9 mouse cellular contexts compared by ENCODE assay signal in the genomic region with DNA sequence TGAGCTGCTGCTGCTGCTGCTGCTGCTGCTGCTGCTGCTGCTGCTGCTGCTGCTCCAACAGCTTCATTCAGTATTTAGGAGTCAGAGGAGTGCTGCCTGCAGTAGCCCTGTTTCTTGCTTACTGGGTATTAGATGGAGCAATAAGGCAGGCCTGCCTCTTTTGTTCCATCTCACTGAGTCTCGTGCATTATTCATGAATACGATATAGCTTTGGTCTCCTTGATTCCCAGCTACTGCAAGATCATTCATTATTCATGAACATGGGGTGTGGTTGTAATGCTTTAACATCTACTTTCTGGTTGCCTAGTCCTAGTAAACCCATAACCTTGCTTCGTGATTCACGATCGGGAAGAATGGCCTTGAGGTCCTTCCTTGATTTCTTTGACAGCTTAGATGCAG. TPM values are rescaled to one million over a fixed set of nuclear protein-coding genes. Genes with fewer than 3 reads are reported as not detected.
DNase-seq lines count a peak whose midpoint lies in the region; ATAC-seq and TF ChIP-seq lines count a peak whose summit lies in the region.
"Had no signal": no experiment of that assay in that cellular context is flagged by ENCODE, and none has a peak within 500 bp of the region (broad histone marks: within the 10 kb centered on the region; RNA-seq: fewer than 3 reads in every experiment).

No protein-coding gene starts in this region.

- no peak overlapping the region for H3K4me2 ChIP-seq in limb, embryonic 13.5 days (replicated peaks)

- TF ChIP-seq CTCF in testis, adult 2 months (IDR thresholded peaks at IDR 0.05; ENCODE audit: control insufficient read depth, insufficient read depth, insufficient replicate concordance, low read depth, low read length), result no peak

- 27% methylated on average over 5 of the region's 5 CpGs for WGBS in limb, embryonic 13.5 days

- H3K9ac ChIP-seq in limb, embryonic 13.5 days, result no peak overlapping the region

- H3K36me3 ChIP-seq in testis, adult 2 months (ENCODE audit: control insufficient read depth, insufficient read depth, low read length), result no peaks in the 10 kb centered on the region
- H3K36me3 ChIP-seq in limb, embryonic 13.5 days, result peaks cover 6% of the 10 kb centered on the region; the same call in 1 of the 2 replicates

- no peak overlapping the region for H3K27ac ChIP-seq in testis, adult 2 months (ENCODE audit: control insufficient read depth, insufficient read depth, low read depth, low read length)
- H3K27ac ChIP-seq in limb, embryonic 13.5 days, result no peak overlapping the region

- H3K4me3 ChIP-seq in testis, adult 2 months (ENCODE audit: control insufficient read depth, low read depth, low read length), result peak overlapping the region; percentile 95
- H3K4me3 ChIP-seq in limb, embryonic 13.5 days, result peak overlapping the region; percentile 60; the same call in 1 of the 2 replicates

- no peaks in the 10 kb centered on the region; the same call in 1 of the 2 replicates for H3K4me1 ChIP-seq in testis, adult 2 months (ENCODE audit: control insufficient read depth, insufficient read depth, low read length)
- peaks cover 11% of the 10 kb centered on the region for H3K4me1 ChIP-seq in limb, embryonic 13.5 days

- H3K9me3 ChIP-seq in limb, embryonic 13.5 days, result no peaks in the 10 kb centered on the region
- H3K9me3 ChIP-seq: limb, embryonic 12.5 days had no signal

- no peaks in the 10 kb centered on the region for H3K27me3 ChIP-seq in testis, adult 2 months (ENCODE audit: control insufficient read depth, insufficient read depth, low read length)
- H3K27me3 ChIP-seq in limb, embryonic 13.5 days, result no peaks in the 10 kb centered on the region
- H3K27me3 ChIP-seq: limb, embryonic 12.5 days had no signal

- DNase-seq in frontal cortex, postnatal 36 days (ENCODE audit: low spot score in 2 of 2), result no peak
- DNase-seq in testis, postnatal 14 days (ENCODE audit: low spot score), result no peak
- DNase-seq in urinary bladder, postnatal 4 days (ENCODE audit: low spot score in 2 of 2), result no peak
- no peak for DNase-seq in thymus, adult 18-20 months
- no peak for DNase-seq in cerebellum, adult 8-10 months

- no peak for TF ChIP-seq POLR2A in testis, adult 2 months (IDR thresholded peaks at IDR 0.05; ENCODE audit: control insufficient read depth, low read depth, low read length)

- peak; percentile 60 for ATAC-seq in frontal cortex, adult (ENCODE audit: low TSS enrichment)
- no peak for ATAC-seq in limb, embryonic 13.5 days (ENCODE audit: low FRiP score, low read depth)

RNA-seq across cellular contexts. Expression of a gene that starts 4.2 kb away (rescaled TPM):
- polyA plus RNA-seq in testis, adult 2 months (2012; rRNA removed), result 122 and 144 TPM in 2 replicates
- polyA plus RNA-seq in limb, embryonic 13.5 days (2015; fragmentation: Nextera tagmentation; extraction: Ambion mirVana), result 206 and 220 TPM in 2 replicates

RNA-seq across cellular contexts. Expression of a gene that starts 25.4 kb away (rescaled TPM):
- polyA plus RNA-seq in testis, adult 2 months (2012; rRNA removed), result 135 and 145 TPM in 2 replicates
- 111 and 116 TPM in 2 replicates for polyA plus RNA-seq in limb, embryonic 13.5 days (2015; fragmentation: Nextera tagmentation; extraction: Ambion mirVana)

RNA-seq across cellular contexts. Expression of a gene that starts 41.4 kb away (rescaled TPM):
- polyA plus RNA-seq in testis, adult 2 months (2012; rRNA removed), result 4.9 and 5.6 TPM in 2 replicates
- 56.9 and 60.7 TPM in 2 replicates for polyA plus RNA-seq in limb, embryonic 13.5 days (2015; fragmentation: Nextera tagmentation; extraction: Ambion mirVana)

RNA-seq across cellular contexts. Expression of a gene that starts 44.9 kb away (rescaled TPM):
- polyA plus RNA-seq in testis, adult 2 months (2012; rRNA removed), result 18.3 and 23.6 TPM in 2 replicates
- polyA plus RNA-seq in limb, embryonic 13.5 days (2015; fragmentation: Nextera tagmentation; extraction: Ambion mirVana), result 207 and 219 TPM in 2 replicates

RNA-seq across cellular contexts. Expression of a gene that starts 45.0 kb away (rescaled TPM):
- polyA plus RNA-seq in testis, adult 2 months (2012; rRNA removed), result 9.2 and 11.8 TPM in 2 replicates
- 72.7 and 73.9 TPM in 2 replicates for polyA plus RNA-seq in limb, embryonic 13.5 days (2015; fragmentation: Nextera tagmentation; extraction: Ambion mirVana)
